Mouse (Mus musculus) erythroid progenitor cell, adult 5-6 weeks (primary cell): ENCODE data around the gene Myl3. TPM values are rescaled to one million over a fixed set of nuclear protein-coding genes. Genes with fewer than 3 reads are reported as not detected.

Experiments used
- ATAC-seq: replicated peaks from 2 replicates; pipeline ENCODE4 v1.8.0; 2016; ENCODE audit warnings: moderate number of reproducible peaks, mild to moderate bottlenecking, moderate TSS enrichment, inconsistent platforms; ENCODE audit not compliant: poor library complexity, low FRiP score, severe bottlenecking
- total RNA-seq, 2 experiments: library from RNA; stranded (forward) in 1 of 2; stranded (reverse) in 1 of 2; fragments of 150-400 nt in 1 of 2; fragments of 186-747, 209-891 nt in 1 of 2; gene quantifications; 2 replicates each; pipeline versions ENCODE4 v1.2.3 to v1.2.4; 2015 to 2017; ENCODE audit warnings: low replicate concordance in 2 of 2

Myl3 gene
- total RNA-seq (2015; ENCODE audit: low replicate concordance) = not detected in 2 replicates
- total RNA-seq (2017; ENCODE audit: low replicate concordance) = not detected in 2 replicates

DNA sequence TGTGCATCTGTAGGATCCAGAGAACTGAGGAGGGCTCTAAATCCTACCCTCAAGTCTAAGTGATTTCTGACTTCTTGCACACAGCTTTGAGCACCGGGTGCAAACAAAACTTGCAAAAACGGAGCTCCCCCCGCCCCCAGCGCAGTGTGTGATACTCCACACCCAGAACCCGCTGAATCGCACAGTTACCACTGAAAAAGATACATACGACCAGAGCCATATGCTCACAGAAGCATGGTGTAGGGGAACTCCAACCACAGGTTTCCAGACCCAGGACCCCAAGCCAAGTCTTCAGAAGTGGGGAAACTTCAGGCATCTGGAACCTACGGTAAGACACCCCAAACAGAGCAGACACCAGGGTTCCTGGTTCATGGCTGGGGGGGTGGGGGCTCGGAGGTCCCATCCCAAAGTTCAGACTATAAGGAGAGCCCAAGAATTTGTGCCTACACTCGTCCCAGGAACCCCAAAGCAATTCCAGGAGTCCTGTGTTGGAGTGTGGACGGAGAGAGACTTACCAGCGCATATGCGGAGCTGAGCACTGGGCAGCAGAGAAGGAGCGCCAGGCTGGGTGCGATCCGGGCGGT lies at the start of gene Myl3:
Myl3 (plus strand) TSS at position 151 of the 584 bp plus-strand sequence.
- no peak for ATAC-seq

- no peak for ATAC-seq
Measured at GRCm38 (mm10) chr9:110695165-110695755, 46.4 kb upstream of the Myl3 start.

DNA sequence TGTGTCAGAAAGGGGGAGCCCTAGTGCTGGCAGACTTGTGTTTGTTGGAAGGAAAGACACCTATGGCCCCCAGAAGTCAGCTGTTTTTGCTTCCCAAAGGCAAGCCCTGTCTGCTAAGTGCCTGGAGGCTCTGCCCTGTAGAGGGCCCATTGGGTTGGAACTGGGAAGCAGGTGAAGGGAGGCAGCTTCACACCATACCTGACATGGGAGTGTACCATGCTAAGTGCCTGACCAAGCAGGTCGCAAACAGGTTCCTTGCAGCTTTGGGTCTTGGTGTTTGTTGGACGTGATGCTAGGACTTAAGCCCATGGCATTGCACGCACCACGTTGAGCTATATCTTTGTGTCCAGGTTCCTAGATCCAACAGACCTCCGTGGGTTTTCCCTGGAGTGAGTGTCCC lies 45.2 kb upstream of the Myl3 start:
- no peak for ATAC-seq

DNA sequence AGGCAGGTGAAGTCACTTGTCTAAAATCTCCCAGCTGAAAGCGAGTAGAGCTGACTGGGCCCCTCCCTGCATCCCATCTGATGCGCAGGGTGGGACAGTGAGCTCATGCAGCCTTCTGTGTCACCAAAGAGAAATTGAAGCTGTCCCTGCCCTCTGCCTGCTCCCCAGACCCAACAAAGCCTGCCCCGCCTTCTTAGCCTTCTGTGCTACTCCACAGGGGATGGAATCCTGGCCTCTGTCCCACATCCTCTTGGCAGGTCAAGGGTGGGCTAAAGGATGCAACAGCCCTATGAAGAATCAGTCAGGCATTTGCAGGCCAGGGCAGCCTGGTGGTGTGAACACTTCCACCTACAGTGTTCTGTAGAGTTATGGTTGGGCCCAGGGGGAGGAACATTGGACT lies 44.2 kb upstream of the Myl3 start:
- no peak for ATAC-seq

GRCm38 (mm10) chr9:110699574-110699973 lies 42.1 kb upstream of the Myl3 start:
- ATAC-seq = peak; percentile 89

DNA sequence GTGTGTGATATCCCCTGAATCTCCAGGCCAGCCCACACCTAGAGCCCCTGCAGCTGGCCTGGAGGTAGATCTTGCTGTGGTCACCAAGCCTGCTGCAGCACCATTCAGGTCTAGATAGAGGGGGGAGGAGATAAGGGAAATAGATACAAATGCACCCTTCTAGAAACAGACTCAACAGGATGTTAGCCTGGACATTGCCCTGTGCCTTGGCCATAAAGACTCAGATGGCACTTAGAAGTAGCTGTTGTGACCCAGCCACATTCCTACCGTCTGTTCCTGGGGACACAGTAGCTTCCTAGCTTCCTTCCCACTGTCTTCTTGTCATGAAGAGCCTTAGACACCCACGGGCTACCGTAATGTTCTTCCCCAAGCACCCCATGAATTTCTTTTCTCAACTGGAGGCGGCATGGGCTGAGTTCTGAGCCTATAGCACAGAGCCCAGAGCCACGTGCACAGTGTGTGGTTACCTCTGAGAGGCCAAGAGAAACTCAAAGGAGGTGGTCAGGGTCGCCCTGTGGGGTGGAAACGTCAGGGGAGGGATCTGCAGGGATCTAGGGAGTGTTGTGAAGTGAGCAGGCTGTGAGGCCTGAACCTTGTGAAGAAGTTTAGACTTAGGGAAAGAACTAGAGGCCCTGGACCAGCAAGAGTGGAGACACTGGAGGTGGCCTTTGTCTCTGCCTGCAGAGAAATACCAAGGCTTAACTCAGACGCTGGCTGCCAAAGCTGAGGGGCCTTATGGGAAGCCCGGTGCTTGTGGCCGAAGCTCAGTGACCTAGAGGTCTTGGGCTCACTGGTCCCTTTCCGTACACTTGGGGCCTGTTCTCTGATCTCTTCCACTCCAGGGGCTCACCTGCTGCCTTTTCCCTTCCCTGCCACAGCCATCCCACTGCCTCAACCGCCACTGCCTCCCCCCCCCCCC lies 40.3 kb upstream of the Myl3 start:
- no peak for ATAC-seq

GRCm38 (mm10) chr9:110702848-110703247 lies 38.8 kb upstream of the Myl3 start:
- no peak for ATAC-seq

DNA sequence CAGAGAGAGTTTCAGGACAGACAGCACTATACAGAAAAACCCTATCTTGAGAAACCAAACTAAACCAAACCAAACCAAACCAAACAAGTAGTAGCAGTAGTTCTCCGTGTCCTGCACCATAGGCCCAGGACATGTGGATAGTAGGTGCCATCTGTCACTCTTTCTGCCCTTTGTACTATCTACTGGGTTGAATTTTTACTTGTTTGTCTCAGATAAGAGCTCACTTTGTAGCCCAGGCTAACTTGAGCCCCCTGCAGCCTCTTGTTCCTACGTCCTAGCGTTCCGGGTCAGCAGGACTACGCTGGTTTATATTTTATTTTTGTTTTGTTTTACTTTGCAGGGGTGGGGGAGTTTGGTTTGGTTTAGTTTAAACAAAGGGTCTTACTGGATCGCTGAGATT lies 37.7 kb upstream of the Myl3 start:
- ATAC-seq = no peak

- ATAC-seq = no peak
Measured at GRCm38 (mm10) chr9:110706784-110707183, 34.9 kb upstream of the Myl3 start.

- ATAC-seq = peak; percentile 84
Measured at GRCm38 (mm10) chr9:110709640-110710258, 31.9 kb upstream of the Myl3 start.

- no peak for ATAC-seq
Measured at GRCm38 (mm10) chr9:110711532-110711931, 30.1 kb upstream of the Myl3 start.

DNA sequence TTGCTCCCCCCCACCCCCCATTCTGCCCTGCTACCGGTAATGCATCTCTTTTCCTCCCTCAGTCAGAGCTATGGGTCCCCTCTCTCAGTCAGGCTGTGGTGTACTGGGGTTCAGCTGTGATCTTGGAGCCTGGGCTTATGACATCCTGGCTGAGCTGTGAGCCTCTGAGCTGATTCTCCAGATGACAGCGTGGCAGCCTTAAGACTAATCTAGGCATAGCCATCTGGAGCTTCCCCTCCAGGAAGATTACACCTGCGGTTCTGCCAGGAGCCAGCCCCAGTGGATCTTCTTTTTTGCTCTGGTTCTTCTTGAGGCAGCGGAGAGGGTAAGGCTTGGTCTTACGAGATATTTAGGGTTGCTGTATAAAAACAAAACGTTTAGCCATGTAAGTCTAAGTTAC lies 29.7 kb upstream of the Myl3 start:
- no peak for ATAC-seq

DNA sequence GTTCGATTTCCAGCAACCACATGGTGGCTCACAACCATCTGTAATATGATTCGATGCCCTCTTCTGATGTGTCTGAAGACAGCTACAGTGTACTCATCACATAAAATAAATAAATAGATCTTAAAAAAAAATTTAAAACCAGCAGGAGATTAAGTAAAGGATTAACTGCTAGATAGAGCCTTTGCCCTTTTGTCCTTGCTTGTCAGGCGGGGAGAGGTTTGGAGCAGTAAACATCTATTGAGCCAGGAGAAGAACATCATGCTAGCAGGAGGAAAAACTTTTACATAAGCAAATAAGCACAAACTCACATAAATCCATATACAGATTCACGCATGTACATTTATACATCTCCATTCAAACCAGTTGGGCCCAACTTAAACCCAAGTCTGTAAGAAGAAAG lies 29.1 kb upstream of the Myl3 start:
- no peak for ATAC-seq

DNA sequence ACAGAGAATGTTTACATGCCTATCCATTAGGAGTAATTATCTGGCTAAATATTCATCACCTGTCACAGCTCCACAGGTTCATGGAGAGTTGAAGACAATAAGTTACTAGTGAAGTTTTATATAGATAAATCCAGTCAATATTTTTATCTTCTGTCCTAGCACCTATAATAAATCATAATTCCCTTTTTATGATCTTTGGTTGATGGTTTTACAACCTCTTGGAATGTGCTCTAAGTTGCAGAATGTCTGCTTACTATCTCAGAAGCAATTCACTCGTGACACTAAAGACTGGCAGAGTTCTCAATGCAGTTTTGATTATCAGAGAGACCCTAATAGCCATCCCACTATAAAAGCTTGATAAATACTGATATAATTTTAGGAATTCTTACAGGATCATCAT lies 28.3 kb upstream of the Myl3 start:
- ATAC-seq = no peak

- ATAC-seq = no peak
Measured at GRCm38 (mm10) chr9:110715426-110715825, 26.2 kb upstream of the Myl3 start.

GRCm38 (mm10) chr9:110716775-110717174 lies 24.9 kb upstream of the Myl3 start:
- peak; percentile 53; the same call in 1 of the 2 replicates for ATAC-seq

GRCm38 (mm10) chr9:110718071-110718470 lies 23.6 kb upstream of the Myl3 start:
- ATAC-seq = no peak

DNA sequence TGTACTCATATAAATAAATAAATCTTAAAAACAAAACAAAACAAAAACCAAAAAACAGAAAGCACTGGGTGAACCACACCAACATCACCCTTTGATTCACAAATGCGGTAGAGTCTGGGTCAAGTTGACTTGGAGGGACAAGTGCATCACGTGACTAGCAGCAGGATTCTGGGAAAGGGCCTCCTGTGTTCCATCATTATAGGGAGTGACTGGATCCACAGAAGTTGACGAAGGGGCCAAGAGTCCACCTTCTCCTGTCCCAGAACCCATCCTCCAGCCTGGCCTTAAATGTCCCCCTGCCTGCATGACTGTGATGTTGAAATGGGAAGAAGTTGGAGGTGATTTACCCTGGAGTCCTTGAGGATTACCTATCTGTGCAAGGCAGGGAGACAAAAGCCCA lies 22.9 kb upstream of the Myl3 start:
- ATAC-seq = no peak

DNA sequence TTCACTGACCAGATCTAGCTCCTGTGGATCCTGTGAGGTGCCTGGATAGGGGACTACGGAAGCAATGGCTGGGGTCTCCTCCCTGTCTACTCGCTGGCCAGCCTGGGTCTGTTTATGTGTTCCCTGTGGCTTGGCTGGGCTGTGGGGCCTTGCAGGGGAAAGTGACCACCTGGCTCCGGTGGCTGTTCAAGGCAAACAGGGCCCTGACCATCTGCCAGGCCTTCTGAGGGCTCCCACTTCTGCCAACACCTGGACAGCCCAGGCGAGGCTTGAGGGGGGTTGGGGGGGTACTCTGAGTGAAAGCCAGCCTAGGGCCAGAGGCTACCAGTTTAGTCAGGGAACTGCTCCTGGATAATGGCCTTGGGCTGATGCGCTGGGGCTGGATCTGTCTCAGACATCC lies 21.7 kb upstream of the Myl3 start:
- ATAC-seq = no peak

GRCm38 (mm10) chr9:110722060-110722459 lies 19.6 kb upstream of the Myl3 start:
- ATAC-seq = no peak
